Mouse (Mus musculus): ENCODE data around the gene S1pr4. TPM values are rescaled to one million over a fixed set of nuclear protein-coding genes. Genes with fewer than 3 reads are reported as not detected.

Gene S1pr4
- polyA plus RNA-seq, 1 experiment from 2014 or later = 1.1 TPM

GRCm38 (mm10) chr10:81458267-81458666 is 41.7 kb downstream of the S1pr4 start:
- Histone ChIP-seq H3K9me3 (no peaks in the 10 kb centered on the region), H3K36me3 (no peaks in the 10 kb centered on the region), H3K4me3 (replicated peaks) (no peak overlapping the region), H3K27me3 (replicated peaks) (peaks cover 87% of the 10 kb centered on the region), H3K4me2 (replicated peaks) (no peak overlapping the region), H3K4me1 (replicated peaks) (no peaks in the 10 kb centered on the region; the same call in 1 of the 2 replicates), H3K27ac (no peak overlapping the region), H3K9ac (no peak overlapping the region)
- 76% methylated on average over 6 of the region's 6 CpGs for WGBS
- no peak for ATAC-seq

GRCm38 (mm10) chr10:81457624-81458023 is 42.3 kb downstream of the S1pr4 start:
- Histone ChIP-seq H3K9me3 (no peaks in the 10 kb centered on the region), H3K4me1 (replicated peaks) (peaks cover 2% of the 10 kb centered on the region; the same call in 1 of the 2 replicates), H3K27me3 (replicated peaks) (peaks cover 87% of the 10 kb centered on the region), H3K9ac (no peak overlapping the region), H3K36me3 (no peaks in the 10 kb centered on the region), H3K27ac (no peak overlapping the region), H3K4me2 (replicated peaks) (no peak overlapping the region), H3K4me3 (replicated peaks) (no peak overlapping the region)
- 86% methylated on average over 8 of the region's 8 CpGs for WGBS
- no peak for ATAC-seq

GRCm38 (mm10) chr10:81456983-81457563 is 42.9 kb downstream of the S1pr4 start:
- no peak overlapping the region for H3K4me3 ChIP-seq (replicated peaks)
- H3K4me2 ChIP-seq (replicated peaks) = no peak overlapping the region
- ATAC-seq = no peak
- 41% methylated on average over 12 of the region's 12 CpGs for WGBS
- no peaks in the 10 kb centered on the region for H3K9me3 ChIP-seq
- peaks cover 87% of the 10 kb centered on the region for H3K27me3 ChIP-seq (replicated peaks)
- no peak overlapping the region for H3K9ac ChIP-seq
- H3K4me1 ChIP-seq (replicated peaks) = peaks cover 7% of the 10 kb centered on the region; the same call in 1 of the 2 replicates
- H3K27ac ChIP-seq = no peak overlapping the region
- H3K36me3 ChIP-seq = no peaks in the 10 kb centered on the region

- Histone ChIP-seq H3K36me3 (no peaks in the 10 kb centered on the region), H3K9ac (no peak within 1 kb of the TSS), H3K27me3 (replicated peaks) (peaks cover 85% of the 10 kb centered on the region), H3K9me3 (no peaks in the 10 kb centered on the region), H3K4me3 (replicated peaks) (no peak within 1 kb of the TSS), H3K27ac (no peak within 1 kb of the TSS), H3K4me1 (replicated peaks) (peaks cover 7% of the 10 kb centered on the region; the same call in 1 of the 2 replicates), H3K4me2 (replicated peaks) (no peak within 1 kb of the TSS)
- no peak for ATAC-seq
- WGBS = 59% methylated on average over 28 of the region's 28 CpGs
These were observed 44.6 kb downstream of the S1pr4 start, which contains the start of gene Nfic for GRCm38 (mm10) chr10:81455181-81455895. Gene Nfic, minus strand, starts transcription at chr10:81455635.

- H3K4me2 ChIP-seq (replicated peaks) = no peak overlapping the region
- H3K27ac ChIP-seq = no peak overlapping the region
- peaks cover 75% of the 10 kb centered on the region for H3K27me3 ChIP-seq (replicated peaks)
- WGBS = 58% methylated on average over 2 of the region's 2 CpGs
- H3K36me3 ChIP-seq = no peaks in the 10 kb centered on the region
- no peak for ATAC-seq
- H3K9me3 ChIP-seq = no peaks in the 10 kb centered on the region
- peaks cover 7% of the 10 kb centered on the region; the same call in 1 of the 2 replicates for H3K4me1 ChIP-seq (replicated peaks)
- no peak overlapping the region for H3K9ac ChIP-seq
- H3K4me3 ChIP-seq (replicated peaks) = no peak overlapping the region
These were observed 45.8 kb downstream of the S1pr4 start for GRCm38 (mm10) chr10:81454106-81454505.

GRCm38 (mm10) chr10:81452947-81453288 is 47.0 kb downstream of the S1pr4 start:
- WGBS = 5% methylated on average over 14 of the region's 14 CpGs
- H3K27me3 ChIP-seq (replicated peaks) = peaks cover 71% of the 10 kb centered on the region
- H3K9me3 ChIP-seq = no peaks in the 10 kb centered on the region
- no peak for ATAC-seq
- H3K36me3 ChIP-seq = no peaks in the 10 kb centered on the region
- no peak overlapping the region for H3K9ac ChIP-seq
- H3K4me2 ChIP-seq (replicated peaks) = no peak overlapping the region
- no peak overlapping the region for H3K27ac ChIP-seq
- H3K4me1 ChIP-seq (replicated peaks) = peaks cover 7% of the 10 kb centered on the region; the same call in 1 of the 2 replicates
- H3K4me3 ChIP-seq (replicated peaks) = no peak overlapping the region

GRCm38 (mm10) chr10:81452237-81452946 is 47.5 kb downstream of the S1pr4 start:
- 9% methylated on average over 36 of the region's 36 CpGs for WGBS
- no peak for ATAC-seq
- H3K4me3 ChIP-seq (replicated peaks) = no peak overlapping the region
- H3K4me1 ChIP-seq (replicated peaks) = peaks cover 7% of the 10 kb centered on the region; the same call in 1 of the 2 replicates
- no peak overlapping the region for H3K4me2 ChIP-seq (replicated peaks)
- H3K9me3 ChIP-seq = no peaks in the 10 kb centered on the region
- H3K36me3 ChIP-seq = no peaks in the 10 kb centered on the region
- H3K27me3 ChIP-seq (replicated peaks) = peaks cover 66% of the 10 kb centered on the region
- H3K9ac ChIP-seq = no peak overlapping the region
- no peak overlapping the region for H3K27ac ChIP-seq

GRCm38 (mm10) chr10:81451365-81451745 is 48.6 kb downstream of the S1pr4 start:
- WGBS = 62% methylated on average over 6 of the region's 6 CpGs
- no peak for ATAC-seq
- H3K36me3 ChIP-seq = no peaks in the 10 kb centered on the region
- no peak overlapping the region for H3K9ac ChIP-seq
- H3K4me1 ChIP-seq (replicated peaks) = peaks cover 7% of the 10 kb centered on the region; the same call in 1 of the 2 replicates
- H3K4me2 ChIP-seq (replicated peaks) = no peak overlapping the region
- peaks cover 56% of the 10 kb centered on the region for H3K27me3 ChIP-seq (replicated peaks)
- no peaks in the 10 kb centered on the region for H3K9me3 ChIP-seq
- no peak overlapping the region for H3K27ac ChIP-seq
- H3K4me3 ChIP-seq (replicated peaks) = no peak overlapping the region

- Histone ChIP-seq H3K4me3 (replicated peaks) (no peak overlapping the region), H3K27me3 (replicated peaks) (peaks cover 51% of the 10 kb centered on the region), H3K36me3 (no peaks in the 10 kb centered on the region), H3K9ac (no peak overlapping the region), H3K4me2 (replicated peaks) (no peak overlapping the region), H3K9me3 (no peaks in the 10 kb centered on the region), H3K27ac (no peak overlapping the region), H3K4me1 (replicated peaks) (peaks cover 7% of the 10 kb centered on the region; the same call in 1 of the 2 replicates)
- no peak for ATAC-seq
- WGBS = 57% methylated on average over 9 of the region's 9 CpGs
These were observed 49.1 kb downstream of the S1pr4 start for GRCm38 (mm10) chr10:81450641-81451364.

GRCm38 (mm10) chr10:81450140-81450539 is 49.8 kb downstream of the S1pr4 start:
- WGBS = under 1% methylated on average over 7 of the region's 7 CpGs
- peaks cover 7% of the 10 kb centered on the region; the same call in 1 of the 2 replicates for H3K4me1 ChIP-seq (replicated peaks)
- H3K27ac ChIP-seq = no peak overlapping the region
- no peak overlapping the region for H3K4me2 ChIP-seq (replicated peaks)
- no peak overlapping the region for H3K9ac ChIP-seq
- no peaks in the 10 kb centered on the region for H3K36me3 ChIP-seq
- H3K4me3 ChIP-seq (replicated peaks) = no peak overlapping the region
- no peaks in the 10 kb centered on the region for H3K9me3 ChIP-seq
- ATAC-seq = peak; percentile 80
- peaks cover 44% of the 10 kb centered on the region for H3K27me3 ChIP-seq (replicated peaks)
